Mouse (Mus musculus) urinary bladder, adult 18-20 months (tissue): ENCODE data around the gene Hoxa4.

Experiments used
- DNase-seq, 2 experiments: peaks; one replicate each; pipeline ENCODE4 v3.0.0; 2022; ENCODE audit warnings: low spot score in 2 of 2, mixed read lengths in 2 of 2

Gene Hoxa4

GRCm38 (mm10) chr6:52229558-52230416 lies 38.2 kb upstream of the Hoxa4 start:
- DNase-seq, result peak in 1 of 2 experiments; percentile 76

- DNase-seq, result peak in 1 of 2 experiments; percentile 65
Measured at GRCm38 (mm10) chr6:52228475-52229465, 37.2 kb upstream of the Hoxa4 start.

- DNase-seq, result no peak
Measured at GRCm38 (mm10) chr6:52227470-52228222, 36.1 kb upstream of the Hoxa4 start.

- DNase-seq, result peak in 1 of 2 experiments; percentile 51
Measured at GRCm38 (mm10) chr6:52226569-52227257, 35.2 kb upstream of the Hoxa4 start.

- peak; percentile 84 to 88 for DNase-seq
Measured at GRCm38 (mm10) chr6:52225612-52226568, 34.3 kb upstream of the Hoxa4 start.

- no peak for DNase-seq
Measured at GRCm38 (mm10) chr6:52224895-52225611, 33.5 kb upstream of the Hoxa4 start.

GRCm38 (mm10) chr6:52223939-52224760 lies 32.6 kb upstream of the Hoxa4 start:
- peak in 1 of 2 experiments; percentile 44 for DNase-seq

GRCm38 (mm10) chr6:52222729-52223128 lies 31.2 kb upstream of the Hoxa4 start:
- no peak for DNase-seq

GRCm38 (mm10) chr6:52221993-52222685 lies 30.6 kb upstream of the Hoxa4 start:
- DNase-seq, result peak in 1 of 2 experiments; percentile 72

GRCm38 (mm10) chr6:52221337-52221992 lies 29.9 kb upstream of the Hoxa4 start, which contains the start of gene Hoxa7:
Hoxa7 (minus strand) TSS chr6:52221854.
- DNase-seq, result peak; percentile 92 to 93

GRCm38 (mm10) chr6:52220865-52221310 lies 29.3 kb upstream of the Hoxa4 start:
- no peak for DNase-seq

GRCm38 (mm10) chr6:52220003-52220864 lies 28.7 kb upstream of the Hoxa4 start:
- DNase-seq, result peak in 1 of 2 experiments; percentile 54

- no peak for DNase-seq
Measured at GRCm38 (mm10) chr6:52219234-52219942, 27.8 kb upstream of the Hoxa4 start.

- peak; percentile 0 to 33 for DNase-seq
Measured at GRCm38 (mm10) chr6:52218643-52219215, 27.2 kb upstream of the Hoxa4 start.
